Mouse (Mus musculus) hindbrain, postnatal 0 days (tissue): Measurements from ENCODE around the gene Lrcol1. TPM values are rescaled to one million over a fixed set of nuclear protein-coding genes. Genes with fewer than 3 reads are reported as not detected.

Experiments used
- ATAC-seq: fragments of 200-750 bp; cut with Nextera tagmentation; 2 replicates; pipeline ENCODE4 v1.8.0; 2017; ENCODE audit warnings: mild to moderate bottlenecking, moderate TSS enrichment, moderate library complexity
- DNase-seq: peaks from one replicate; pipeline ENCODE4 v3.0.0-alpha.2; 2015; ENCODE audit warnings: low spot score
- H3K27ac ChIP-seq: fragments of 300-500 bp; sonication (generic); 2 replicates; pipeline ENCODE4 v1.5.1; 2014; ENCODE audit warnings: mild to moderate bottlenecking
- H3K27me3 ChIP-seq: fragments of 300-500 bp; sonication (generic); 2 replicates; pipeline ENCODE4 v1.6.1; 2014; ENCODE audit warnings: low read length, mixed read lengths; ENCODE audit not compliant: insufficient read depth
- H3K36me3 ChIP-seq: fragments of 300-500 bp; sonication (generic); 2 replicates; pipeline ENCODE4 v1.6.1; 2014; ENCODE audit warnings: low read length, mixed read lengths; ENCODE audit not compliant: insufficient read depth
- H3K4me1 ChIP-seq: fragments of 300-500 bp; sonication (generic); 2 replicates; pipeline ENCODE4 v1.6.1; 2014; ENCODE audit warnings: antibody characterized with exemption, low read length, mixed read lengths; ENCODE audit not compliant: insufficient read depth
- H3K4me2 ChIP-seq: fragments of 300-500 bp; sonication (generic); 2 replicates; pipeline ENCODE4 v1.6.1; 2014; ENCODE audit warnings: low read depth, mild to moderate bottlenecking, low read length, moderate library complexity, mixed read lengths
- H3K4me3 ChIP-seq: fragments of 300-500 bp; sonication (generic); 2 replicates; pipeline ENCODE4 v1.5.1; 2014; ENCODE audit warnings: low read length
- H3K9ac ChIP-seq: fragments of 300-500 bp; sonication (generic); replicated peaks from 2 replicates; pipeline ENCODE4 v1.6.1; 2014; ENCODE audit warnings: mild to moderate bottlenecking, low read length, moderate library complexity, mixed read lengths
- H3K9me3 ChIP-seq: fragments of 300-500 bp; sonication (generic); 2 replicates; pipeline ENCODE4 v1.6.1; 2016; ENCODE audit warnings: low read length, mixed read lengths
- CTCF ChIP-seq: IDR thresholded peaks from 2 replicates; pipeline ENCODE4 v1.5.1; 2016; ENCODE audit warnings: antibody characterized with exemption, control low read depth, low read depth
- WGBS: fragments of 180-500 bp; shearing (Covaris S2); extraction: QIAGEN DNeasy Blood & Tissue Kit; methylation state at CpG from one replicate; pipeline ENCODE4 v1.1.7; 2014; 5-methylcytosine and 5-hydroxymethylcytosine counted together
- polyA plus RNA-seq: library from polyadenylated mRNA; unstranded; fragments of >200 nt; fragmentation: Nextera tagmentation; extraction: Ambion mirVana; gene quantifications from 2 replicates; pipeline ENCODE4 v1.2.1, GENCODE M21; 2015
- total RNA-seq: library from RNA; depleted of rRNA; stranded (reverse); fragments of >200 nt; gene quantifications from 2 replicates; pipeline ENCODE4 v1.2.3, GENCODE M21; 2014

Lrcol1 gene
- total and polyA plus RNA-seq, 2 experiments from 2014 or later = 0.28 TPM; not detected in 1

DNA sequence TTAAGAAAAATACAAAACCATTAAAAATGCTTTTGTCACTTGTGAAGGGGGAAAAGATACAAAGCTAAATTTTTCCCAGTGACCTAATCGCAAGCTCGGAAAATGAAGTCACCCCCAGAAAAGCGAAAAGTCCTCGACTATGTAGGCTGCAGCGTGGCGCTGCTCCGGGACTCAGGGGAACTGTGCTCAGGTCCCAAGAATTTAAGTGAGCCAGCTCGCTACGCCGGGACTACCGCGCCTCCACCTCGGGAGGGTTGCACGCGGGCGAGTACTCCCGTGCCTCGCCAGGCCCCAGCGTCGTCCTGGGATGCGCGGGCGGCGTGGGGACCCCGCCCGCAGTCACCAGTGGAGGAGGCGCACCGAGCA lies 18.3 kb downstream of the Lrcol1 start:
- Histone ChIP-seq H3K36me3 (peaks cover 9% of the 10 kb centered on the region; the same call in 1 of the 2 replicates), H3K27me3 (no peaks in the 10 kb centered on the region), H3K9me3 (no peaks in the 10 kb centered on the region), H3K9ac (peak overlapping the region; percentile 57), H3K4me3 (peak overlapping the region; percentile 45), H3K4me2 (peak overlapping the region; percentile 67), H3K27ac (no peak overlapping the region), H3K4me1 (no peaks in the 10 kb centered on the region; the same call in 1 of the 2 replicates)
- no peak for DNase-seq
- no peak; the same call in 1 of the 2 replicates for ATAC-seq
- TF ChIP-seq CTCF = no peak
- 5% methylated on average over 23 of the region's 28 CpGs for WGBS

DNA sequence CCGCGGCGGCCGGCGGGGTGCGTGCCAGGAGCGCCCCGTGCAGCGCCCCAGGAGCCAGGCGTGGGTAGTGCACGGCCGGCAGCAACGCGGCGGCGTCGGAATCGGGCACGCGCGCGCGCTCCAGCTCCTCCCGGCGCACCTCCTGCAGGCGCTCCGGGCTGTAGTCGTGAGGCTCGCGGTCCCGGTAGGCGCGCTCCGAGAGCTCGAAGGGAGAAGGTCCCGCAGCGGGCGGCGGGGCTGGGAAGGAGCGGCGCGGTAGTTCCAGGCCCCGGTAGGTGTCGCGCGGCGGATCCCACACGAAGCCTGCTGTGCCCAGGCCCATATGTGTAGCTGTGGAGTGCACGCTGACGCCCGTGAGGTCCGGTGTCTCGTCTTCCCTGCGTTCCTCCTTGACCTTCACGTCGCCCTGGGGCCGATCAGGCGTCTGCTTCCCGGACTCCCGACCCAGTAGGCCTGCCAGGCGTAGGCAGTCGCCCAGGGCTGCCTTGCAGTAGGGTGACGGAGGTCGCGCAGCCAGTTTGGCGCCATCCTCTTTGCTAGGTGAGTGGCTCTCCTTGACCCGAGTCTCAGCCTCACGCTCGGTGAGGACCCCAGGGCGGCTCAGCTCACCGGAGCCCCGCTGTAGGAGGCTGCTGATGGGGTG lies 18.8 kb downstream of the Lrcol1 start:
- no peaks in the 10 kb centered on the region for H3K9me3 ChIP-seq
- H3K4me3 ChIP-seq = peak overlapping the region; percentile 45
- no peaks in the 10 kb centered on the region; the same call in 1 of the 2 replicates for H3K4me1 ChIP-seq
- H3K27ac ChIP-seq = peak overlapping the region; percentile 48; the same call in 1 of the 2 replicates
- peak overlapping the region; percentile 57 for H3K9ac ChIP-seq
- WGBS = 4% methylated on average over 63 of the region's 72 CpGs
- no peaks in the 10 kb centered on the region for H3K27me3 ChIP-seq
- H3K36me3 ChIP-seq = peaks cover 9% of the 10 kb centered on the region; the same call in 1 of the 2 replicates
- H3K4me2 ChIP-seq = peak overlapping the region; percentile 67
- DNase-seq (peak; percentile 85), ATAC-seq (peak; percentile 87)
- TF ChIP-seq CTCF = no peak; the same call in 1 of the 2 replicates

- peak overlapping the region; percentile 67 for H3K4me2 ChIP-seq
- H3K27me3 ChIP-seq = no peaks in the 10 kb centered on the region
- DNase-seq (peak; percentile 48), ATAC-seq (no peak)
- peak overlapping the region; percentile 57 for H3K9ac ChIP-seq
- WGBS = 49% methylated on average over 11 of the region's 11 CpGs
- TF ChIP-seq CTCF = peak; percentile 20; the same call in 1 of the 2 replicates
- H3K4me3 ChIP-seq = peak overlapping the region; percentile 45
- no peaks in the 10 kb centered on the region; the same call in 1 of the 2 replicates for H3K4me1 ChIP-seq
- H3K36me3 ChIP-seq = peaks cover 9% of the 10 kb centered on the region; the same call in 1 of the 2 replicates
- peak overlapping the region; percentile 48; the same call in 1 of the 2 replicates for H3K27ac ChIP-seq
- no peaks in the 10 kb centered on the region for H3K9me3 ChIP-seq
Measured at GRCm38 (mm10) chr5:110363822-110364545, 19.5 kb downstream of the Lrcol1 start.

GRCm38 (mm10) chr5:110376802-110377433 lies 32.4 kb downstream of the Lrcol1 start:
- H3K27me3 ChIP-seq = no peaks in the 10 kb centered on the region
- peak; percentile 86 for TF ChIP-seq CTCF
- peaks cover 33% of the 10 kb centered on the region for H3K36me3 ChIP-seq
- no peaks in the 10 kb centered on the region for H3K9me3 ChIP-seq
- no peak overlapping the region for H3K9ac ChIP-seq
- H3K4me1 ChIP-seq = no peaks in the 10 kb centered on the region
- DNase-seq (peak; percentile 78), ATAC-seq (peak; percentile 60)
- H3K4me2 ChIP-seq = no peak overlapping the region
- no peak overlapping the region for H3K4me3 ChIP-seq
- 57% methylated on average over 8 of the region's 8 CpGs for WGBS
- H3K27ac ChIP-seq = no peak overlapping the region

GRCm38 (mm10) chr5:110378181-110378583 lies 33.7 kb downstream of the Lrcol1 start:
- Histone ChIP-seq H3K27me3 (no peaks in the 10 kb centered on the region), H3K4me3 (no peak overlapping the region), H3K9ac (no peak overlapping the region), H3K36me3 (peaks cover 33% of the 10 kb centered on the region), H3K4me2 (no peak overlapping the region), H3K27ac (no peak overlapping the region), H3K4me1 (no peaks in the 10 kb centered on the region), H3K9me3 (no peaks in the 10 kb centered on the region)
- ATAC-seq (peak; percentile 39; the same call in 1 of the 2 replicates), DNase-seq (peak; percentile 35)
- 44% methylated on average over 20 of the region's 20 CpGs for WGBS
- no peak for TF ChIP-seq CTCF

GRCm38 (mm10) chr5:110379086-110379485 lies 34.6 kb downstream of the Lrcol1 start:
- no peak overlapping the region for H3K4me2 ChIP-seq
- ATAC-seq (no peak), DNase-seq (no peak)
- no peaks in the 10 kb centered on the region for H3K4me1 ChIP-seq
- TF ChIP-seq CTCF = no peak
- no peak overlapping the region for H3K9ac ChIP-seq
- 93% methylated on average over 15 of the region's 15 CpGs for WGBS
- H3K36me3 ChIP-seq = peaks cover 28% of the 10 kb centered on the region
- H3K27me3 ChIP-seq = no peaks in the 10 kb centered on the region
- no peaks in the 10 kb centered on the region for H3K9me3 ChIP-seq
- H3K4me3 ChIP-seq = no peak overlapping the region
- H3K27ac ChIP-seq = no peak overlapping the region
